Mouse (Mus musculus): ENCODE results near the gene C1ql2. TPM values are rescaled to one million over a fixed set of nuclear protein-coding genes. Genes with fewer than 3 reads are reported as not detected.
A peak's percentile ranks its signal among the peaks of the same experiment; 100 is the strongest.

C1ql2 gene
- total and polyA plus RNA-seq, 3 experiments, result 0.11 TPM; not detected in 2

- Histone ChIP-seq H3K36me3 (replicated peaks) (no peaks in the 10 kb centered on the region), H3K27me3 (ENCODE audit: insufficient read depth, low read length) (peaks cover 3% of the 10 kb centered on the region; the same call in 1 of the 2 replicates), H3K4me1 (ENCODE audit: insufficient read depth, low read depth, low read length) (no peaks in the 10 kb centered on the region), H3K4me3 (ENCODE audit: low read depth, low read length) (peak overlapping the region; percentile 11; the same call in 1 of the 2 replicates), H3K9me3 (replicated peaks) (peaks cover 35% of the 10 kb centered on the region)
- ATAC-seq (ENCODE audit: extremely low read depth, insufficient number of reproducible peaks, low FRiP score, poor library complexity, severe bottlenecking) (no peak), DNase-seq (ENCODE audit: low spot score) (no peak)
- TF ChIP-seq POLR2AphosphoS5 (IDR thresholded peaks at IDR 0.05; ENCODE audit: insufficient replicate concordance, low read depth, low read length), result no peak
These were observed 842 bp downstream of the C1ql2 start for GRCm38 (mm10) chr1:120341172-120341675.

- H3K4me1 ChIP-seq (ENCODE audit: insufficient read depth, low read depth, low read length), result no peaks in the 10 kb centered on the region
- ATAC-seq (ENCODE audit: extremely low read depth, insufficient number of reproducible peaks, low FRiP score, poor library complexity, severe bottlenecking) (no peak), DNase-seq (ENCODE audit: low spot score) (no peak)
- H3K9me3 ChIP-seq (replicated peaks), result peaks cover 35% of the 10 kb centered on the region
- no peak overlapping the region; the same call in 1 of the 2 replicates for H3K4me3 ChIP-seq (ENCODE audit: low read depth, low read length)
- no peaks in the 10 kb centered on the region for H3K36me3 ChIP-seq (replicated peaks)
- TF ChIP-seq GATA1 (IDR thresholded peaks at IDR 0.05; ENCODE audit: borderline replicate concordance, low read length) (no peak), GATA2 (IDR thresholded peaks at IDR 0.05; ENCODE audit: borderline replicate concordance, low read depth, low read length) (no peak), POLR2AphosphoS5 (IDR thresholded peaks at IDR 0.05; ENCODE audit: insufficient replicate concordance, low read depth, low read length) (no peak), TAL1 (conservative IDR thresholded peaks at IDR 0.05; ENCODE audit: low read depth, low read length) (no peak), CTCF (IDR thresholded peaks at IDR 0.05; ENCODE audit: low read depth, low read length) (no peak)
- H3K27me3 ChIP-seq (ENCODE audit: insufficient read depth, low read length), result peaks cover 3% of the 10 kb centered on the region; the same call in 1 of the 2 replicates
These were observed 1.5 kb downstream of the C1ql2 start for GRCm38 (mm10) chr1:120341811-120342370.

- H3K4me3 ChIP-seq (ENCODE audit: low read depth, low read length), result no peak overlapping the region; the same call in 1 of the 2 replicates
- no peak for TF ChIP-seq GATA2 (IDR thresholded peaks at IDR 0.05; ENCODE audit: borderline replicate concordance, low read depth, low read length)
- no peak for TF ChIP-seq CTCF (IDR thresholded peaks at IDR 0.05; ENCODE audit: low read depth, low read length)
- no peak for TF ChIP-seq POLR2AphosphoS5 (IDR thresholded peaks at IDR 0.05; ENCODE audit: insufficient replicate concordance, low read depth, low read length)
- no peak for TF ChIP-seq TAL1 (conservative IDR thresholded peaks at IDR 0.05; ENCODE audit: low read depth, low read length)
- no peak for TF ChIP-seq GATA1 (IDR thresholded peaks at IDR 0.05; ENCODE audit: borderline replicate concordance, low read length)
- no peak for ATAC-seq (ENCODE audit: extremely low read depth, insufficient number of reproducible peaks, low FRiP score, poor library complexity, severe bottlenecking)
These were observed 2.0 kb downstream of the C1ql2 start for GRCm38 (mm10) chr1:120342371-120342821.

GRCm38 (mm10) chr1:120345001-120345400 is 4.6 kb downstream of the C1ql2 start:
- ATAC-seq (ENCODE audit: extremely low read depth, insufficient number of reproducible peaks, low FRiP score, poor library complexity, severe bottlenecking) (no peak), DNase-seq (ENCODE audit: low spot score) (no peak)
- Histone ChIP-seq H3K4me1 (ENCODE audit: insufficient read depth, low read depth, low read length) (no peaks in the 10 kb centered on the region), H3K36me3 (replicated peaks) (no peaks in the 10 kb centered on the region), H3K27me3 (ENCODE audit: insufficient read depth, low read length) (peaks cover 3% of the 10 kb centered on the region; the same call in 1 of the 2 replicates), H3K9me3 (replicated peaks) (peaks cover 38% of the 10 kb centered on the region), H3K4me3 (ENCODE audit: low read depth, low read length) (no peak overlapping the region)
- TF ChIP-seq POLR2AphosphoS5 (IDR thresholded peaks at IDR 0.05; ENCODE audit: insufficient replicate concordance, low read depth, low read length), result no peak
- TF ChIP-seq GATA2 (IDR thresholded peaks at IDR 0.05; ENCODE audit: borderline replicate concordance, low read depth, low read length), result no peak
- TF ChIP-seq TAL1 (conservative IDR thresholded peaks at IDR 0.05; ENCODE audit: low read depth, low read length), result no peak
- no peak for TF ChIP-seq GATA1 (IDR thresholded peaks at IDR 0.05; ENCODE audit: borderline replicate concordance, low read length)
- TF ChIP-seq CTCF (IDR thresholded peaks at IDR 0.05; ENCODE audit: low read depth, low read length), result no peak

More at GRCm38 (mm10) chr1:120342371-120342821, 2.0 kb downstream of the C1ql2 start:
- Histone ChIP-seq H3K27me3 (ENCODE audit: insufficient read depth, low read length) (peaks cover 3% of the 10 kb centered on the region; the same call in 1 of the 2 replicates), H3K36me3 (replicated peaks) (no peaks in the 10 kb centered on the region), H3K4me1 (ENCODE audit: insufficient read depth, low read depth, low read length) (no peaks in the 10 kb centered on the region), H3K9me3 (replicated peaks) (peaks cover 35% of the 10 kb centered on the region)
- DNase-seq (ENCODE audit: low spot score), result no peak

GRCm38 (mm10) chr1:120354387-120354786 is 14.0 kb downstream of the C1ql2 start:
- no peaks in the 10 kb centered on the region for H3K27me3 ChIP-seq (ENCODE audit: insufficient read depth, low read length)
- no peak for TF ChIP-seq GATA2 (IDR thresholded peaks at IDR 0.05; ENCODE audit: borderline replicate concordance, low read depth, low read length)
- TF ChIP-seq POLR2AphosphoS5 (IDR thresholded peaks at IDR 0.05; ENCODE audit: insufficient replicate concordance, low read depth, low read length), result no peak
- TF ChIP-seq CTCF (IDR thresholded peaks at IDR 0.05; ENCODE audit: low read depth, low read length), result no peak
- no peak for TF ChIP-seq GATA1 (IDR thresholded peaks at IDR 0.05; ENCODE audit: borderline replicate concordance, low read length)
- no peak overlapping the region for H3K4me3 ChIP-seq (ENCODE audit: low read depth, low read length)
- peaks cover 19% of the 10 kb centered on the region for H3K9me3 ChIP-seq (replicated peaks)
- DNase-seq (ENCODE audit: low spot score), result no peak
- ATAC-seq (ENCODE audit: extremely low read depth, insufficient number of reproducible peaks, low FRiP score, poor library complexity, severe bottlenecking), result no peak
- no peaks in the 10 kb centered on the region for H3K4me1 ChIP-seq (ENCODE audit: insufficient read depth, low read depth, low read length)
- H3K36me3 ChIP-seq (replicated peaks), result no peaks in the 10 kb centered on the region

GRCm38 (mm10) chr1:120357371-120358274 is 17.2 kb downstream of the C1ql2 start:
- no peak for ATAC-seq (ENCODE audit: extremely low read depth, insufficient number of reproducible peaks, low FRiP score, poor library complexity, severe bottlenecking)
- no peak for TF ChIP-seq GATA2 (IDR thresholded peaks at IDR 0.05; ENCODE audit: borderline replicate concordance, low read depth, low read length)
- TF ChIP-seq TAL1 (conservative IDR thresholded peaks at IDR 0.05; ENCODE audit: low read depth, low read length), result no peak
- no peak for TF ChIP-seq GATA1 (IDR thresholded peaks at IDR 0.05; ENCODE audit: borderline replicate concordance, low read length)
- TF ChIP-seq CTCF (IDR thresholded peaks at IDR 0.05; ENCODE audit: low read depth, low read length), result no peak
- no peak for TF ChIP-seq POLR2AphosphoS5 (IDR thresholded peaks at IDR 0.05; ENCODE audit: insufficient replicate concordance, low read depth, low read length)
- Histone ChIP-seq H3K4me3 (ENCODE audit: low read depth, low read length) (no peak overlapping the region), H3K27me3 (ENCODE audit: insufficient read depth, low read length) (no peaks in the 10 kb centered on the region), H3K36me3 (replicated peaks) (no peaks in the 10 kb centered on the region), H3K4me1 (ENCODE audit: insufficient read depth, low read depth, low read length) (no peaks in the 10 kb centered on the region), H3K9me3 (replicated peaks) (peaks cover 21% of the 10 kb centered on the region)
- no peak for DNase-seq (ENCODE audit: low spot score)
